Comparison of ENCODE assay signal across 11 mouse cellular contexts in genomic region chr2:122146687-122147086, GRCm38 (mm10). TPM values are rescaled to one million over a fixed set of nuclear protein-coding genes. Genes with fewer than 3 reads are reported as not detected.
DNase-seq lines count a peak whose midpoint lies in the region; ATAC-seq and TF ChIP-seq lines count a peak whose summit lies in the region.
"Had no signal": no experiment of that assay in that cellular context is flagged by ENCODE, and none has a peak within 500 bp of the region (broad histone marks: within the 10 kb centered on the region; RNA-seq: fewer than 3 reads in every experiment).

No protein-coding gene starts in this region.

- no peaks in the 10 kb centered on the region for H3K9me3 ChIP-seq in lung, embryonic 16.5 days (ENCODE audit: control insufficient read depth, low read length)
- no peaks in the 10 kb centered on the region for H3K9me3 ChIP-seq in heart, postnatal 0 days (replicated peaks; ENCODE audit: control insufficient read depth, low read length)
- H3K9me3 ChIP-seq: limb, embryonic 13.5 days had no signal

- 59% methylated on average over 6 of the region's 6 CpGs for WGBS in lung, embryonic 16.5 days
- WGBS in heart, postnatal 0 days = 38% methylated on average over 6 of the region's 6 CpGs

- peaks cover 2% of the 10 kb centered on the region; the same call in 1 of the 2 replicates for H3K36me3 ChIP-seq in lung, embryonic 16.5 days (ENCODE audit: control insufficient read depth, insufficient read depth, low read length)
- peaks cover 10% of the 10 kb centered on the region for H3K36me3 ChIP-seq in heart, postnatal 0 days (replicated peaks; ENCODE audit: control insufficient read depth, insufficient read depth, low read length)

- H3K9ac ChIP-seq in lung, embryonic 16.5 days (ENCODE audit: low read length) = no peak overlapping the region; the same call in 1 of the 2 replicates
- H3K9ac ChIP-seq in heart, postnatal 0 days (replicated peaks; ENCODE audit: low read depth, low read length) = no peak overlapping the region
- H3K9ac ChIP-seq: limb, embryonic 13.5 days had no signal

- peaks cover 13% of the 10 kb centered on the region for H3K4me1 ChIP-seq in lung, embryonic 16.5 days (replicated peaks; ENCODE audit: control insufficient read depth, insufficient read depth, low read length)
- H3K4me1 ChIP-seq in heart, postnatal 0 days (ENCODE audit: control insufficient read depth, insufficient read depth) = peaks cover 5% of the 10 kb centered on the region; the same call in 1 of the 2 replicates

- H3K27ac ChIP-seq in lung, embryonic 16.5 days (ENCODE audit: low read length) = no peak overlapping the region
- peak overlapping the region; percentile 72 for H3K27ac ChIP-seq in heart, postnatal 0 days (ENCODE audit: low read depth)
- H3K27ac ChIP-seq: limb, embryonic 13.5 days had no signal

- no peak for TF ChIP-seq CTCF in heart, postnatal 0 days (IDR thresholded peaks at IDR 0.05; ENCODE audit: low read depth)

- no peak overlapping the region for H3K4me3 ChIP-seq in lung, embryonic 16.5 days (ENCODE audit: low read length)
- peak overlapping the region; percentile 76; the same call in 1 of the 2 replicates for H3K4me3 ChIP-seq in heart, postnatal 0 days (ENCODE audit: low read depth, low read length)

- H3K27me3 ChIP-seq in lung, embryonic 16.5 days (ENCODE audit: control insufficient read depth, insufficient read depth, low read depth, low read length) = no peaks in the 10 kb centered on the region
- H3K27me3 ChIP-seq in heart, postnatal 0 days (ENCODE audit: control insufficient read depth, insufficient read depth, low read length) = no peaks in the 10 kb centered on the region
- H3K27me3 ChIP-seq: limb, embryonic 13.5 days had no signal

- TF ChIP-seq EP300 in heart, postnatal 0 days (IDR thresholded peaks at IDR 0.05; ENCODE audit: low read depth) = no peak

- no peak for ATAC-seq in CD4-positive, CD25-positive, alpha-beta regulatory T cell, adult 4 months
- no peak for ATAC-seq in lung, embryonic 16.5 days (ENCODE audit: low read depth)
- ATAC-seq in heart, postnatal 0 days (ENCODE audit: insufficient read depth, low read depth) = no peak

- peak overlapping the region; percentile 74; the same call in 1 of the 2 replicates for H3K4me2 ChIP-seq in lung, embryonic 16.5 days (ENCODE audit: low read depth, low read length)
- peak overlapping the region; percentile 79 for H3K4me2 ChIP-seq in heart, postnatal 0 days (ENCODE audit: low read depth, low read length)

- peak; percentile 39 for DNase-seq in CD4-positive, CD25-positive, alpha-beta regulatory T cell, adult 2 months (ENCODE audit: low read depth, low spot score)
- no peak for DNase-seq in lung, postnatal 14 days
- DNase-seq in heart, postnatal 0 days (ENCODE audit: low spot score) = no peak
- DNase-seq in retina, postnatal 1 day = peak; percentile 10
- DNase-seq in natural killer cell, adult 2 months (ENCODE audit: low spot score in 2 of 2) = no peak
- no peak for DNase-seq in frontal cortex, adult 2 months (ENCODE audit: extremely low spot score in 1 of 2, low spot score in 1 of 2)

RNA-seq across cellular contexts. Expression of gene B2m, which starts 0.8 kb away (rescaled TPM):
- polyA plus RNA-seq in CD4-positive, CD25-positive, alpha-beta regulatory T cell, adult 4 months (2017; shearing (Covaris generic)) = 1,000 to 10,000 TPM; 7,747 to 9,345 TPM
- polyA plus RNA-seq in lung, embryonic 16.5 days (2015; fragmentation: Nextera tagmentation; extraction: Ambion mirVana) = 408 and 412 TPM in 2 replicates
- 166 and 244 TPM in 2 replicates for total RNA-seq in heart, postnatal 0 days (2014; rRNA removed; ENCODE audit: low replicate concordance)
- polyA plus RNA-seq in heart, postnatal 0 days (2015; fragmentation: Nextera tagmentation; extraction: Ambion mirVana) = 273 and 282 TPM in 2 replicates
- 168 and 176 TPM in 2 replicates for polyA plus RNA-seq in frontal cortex, adult 2 months (2012; rRNA removed)

RNA-seq across cellular contexts. Expression of gene Trim69, which starts 13.8 kb away (rescaled TPM):
- polyA plus RNA-seq in CD4-positive, CD25-positive, alpha-beta regulatory T cell, adult 4 months (2017; shearing (Covaris generic)) = under 1 TPM in 1 of 2 experiments, not detected in 1; 0.35 TPM
- polyA plus RNA-seq in lung, embryonic 16.5 days (2015; fragmentation: Nextera tagmentation; extraction: Ambion mirVana) = 0.11 TPM in 1 of 2 replicates, not detected in the other
- total RNA-seq in heart, postnatal 0 days (2014; rRNA removed; ENCODE audit: low replicate concordance) = not detected in 2 replicates
- not detected in 2 replicates for polyA plus RNA-seq in heart, postnatal 0 days (2015; fragmentation: Nextera tagmentation; extraction: Ambion mirVana)
- polyA plus RNA-seq in frontal cortex, adult 2 months (2012; rRNA removed) = 0.06 TPM in 2 replicates
- polyA plus RNA-seq: limb, embryonic 13.5 days had no signal

RNA-seq across cellular contexts. Expression of gene Spg11, which starts 28.5 kb away (rescaled TPM):
- polyA plus RNA-seq in CD4-positive, CD25-positive, alpha-beta regulatory T cell, adult 4 months (2017; shearing (Covaris generic)) = 1 to 10 TPM; 5.3 to 7.4 TPM
- polyA plus RNA-seq in lung, embryonic 16.5 days (2015; fragmentation: Nextera tagmentation; extraction: Ambion mirVana) = 8.9 and 9.5 TPM in 2 replicates
- total RNA-seq in heart, postnatal 0 days (2014; rRNA removed; ENCODE audit: low replicate concordance) = 11.0 and 15.7 TPM in 2 replicates
- polyA plus RNA-seq in heart, postnatal 0 days (2015; fragmentation: Nextera tagmentation; extraction: Ambion mirVana) = 2.2 and 2.7 TPM in 2 replicates
- 9.5 and 9.9 TPM in 2 replicates for polyA plus RNA-seq in frontal cortex, adult 2 months (2012; rRNA removed)

RNA-seq across cellular contexts. Expression of gene Patl2, which starts 39.3 kb away (rescaled TPM):
- polyA plus RNA-seq in CD4-positive, CD25-positive, alpha-beta regulatory T cell, adult 4 months (2017; shearing (Covaris generic)) = 1 to 10 TPM; 1.2 to 1.5 TPM
- polyA plus RNA-seq in lung, embryonic 16.5 days (2015; fragmentation: Nextera tagmentation; extraction: Ambion mirVana) = not detected in 2 replicates
- not detected in 2 replicates for total RNA-seq in heart, postnatal 0 days (2014; rRNA removed; ENCODE audit: low replicate concordance)
- 0.04 and 0.05 TPM in 2 replicates for polyA plus RNA-seq in heart, postnatal 0 days (2015; fragmentation: Nextera tagmentation; extraction: Ambion mirVana)
- polyA plus RNA-seq in frontal cortex, adult 2 months (2012; rRNA removed) = 0.08 TPM in 1 of 2 replicates, not detected in the other
- polyA plus RNA-seq: C2C12; limb, embryonic 13.5 days; stomach, embryonic 14.5 days had no signal

RNA-seq across cellular contexts. Expression of gene Terb2, which starts 39.4 kb away (rescaled TPM):
- not detected for polyA plus RNA-seq in CD4-positive, CD25-positive, alpha-beta regulatory T cell, adult 4 months (2017; shearing (Covaris generic))
- polyA plus RNA-seq in lung, embryonic 16.5 days (2015; fragmentation: Nextera tagmentation; extraction: Ambion mirVana) = not detected in 2 replicates
- total RNA-seq in heart, postnatal 0 days (2014; rRNA removed; ENCODE audit: low replicate concordance) = not detected in 2 replicates
- not detected in 2 replicates for polyA plus RNA-seq in heart, postnatal 0 days (2015; fragmentation: Nextera tagmentation; extraction: Ambion mirVana)
- polyA plus RNA-seq in frontal cortex, adult 2 months (2012; rRNA removed) = not detected in 2 replicates
- polyA plus RNA-seq: C2C12; limb, embryonic 13.5 days; stomach, embryonic 14.5 days had no signal

Comparison
In these comparisons a context has a peak if more than half of its experiments do, and no peak if none do; other contexts are left out.
1. DNase-seq: peak in CD4-positive, CD25-positive, alpha-beta regulatory T cell, adult 2 months (single experiment) and retina, postnatal 1 day (single experiment); none in lung, postnatal 14 days (single experiment), heart, postnatal 0 days (single experiment), natural killer cell, adult 2 months (0 of 2) and frontal cortex, adult 2 months (0 of 2).
2. RNA of gene B2m, which starts 0.8 kb away (polyA plus RNA-seq): 7,747 to 9,345 TPM in CD4-positive, CD25-positive, alpha-beta regulatory T cell, adult 4 months; 408 to 412 TPM in lung, embryonic 16.5 days, 273 to 282 TPM in heart, postnatal 0 days and 168 to 176 TPM in frontal cortex, adult 2 months; every median in the first group is over 10 times any median in the second.